Mouse (Mus musculus) forebrain, embryonic 13.5 days (tissue): ENCODE results near the gene Slc25a13. TPM values are rescaled to one million over a fixed set of nuclear protein-coding genes. Genes with fewer than 3 reads are reported as not detected.
A peak's percentile ranks its signal among the peaks of the same experiment; 100 is the strongest.
"Not testable (repeated sequence)": the region's sequence is repeated elsewhere in the genome, so short reads cannot be mapped to it uniquely, and the experiment has no call there.

Source experiments
- ATAC-seq: fragments of 200-750 bp; cut with Nextera tagmentation; 2 replicates; pipeline ENCODE4 v1.8.0; 2017
- H3K27ac ChIP-seq: fragments of 300-500 bp; sonication (generic); 2 replicates; pipeline ENCODE4 v1.5.1; 2015; ENCODE audit warnings: inconsistent platforms, mild to moderate bottlenecking, moderate library complexity
- H3K27me3 ChIP-seq: fragments of 300-500 bp; sonication (generic); 2 replicates; pipeline ENCODE4 v1.6.1; 2015; ENCODE audit warnings: mild to moderate bottlenecking, inconsistent platforms
- H3K36me3 ChIP-seq: fragments of 300-500 bp; sonication (generic); 2 replicates; pipeline ENCODE4 v1.6.1; 2015; ENCODE audit warnings: mild to moderate bottlenecking, inconsistent platforms; ENCODE audit not compliant: poor library complexity, severe bottlenecking
- H3K4me1 ChIP-seq: fragments of 300-500 bp; sonication (generic); 2 replicates; pipeline ENCODE4 v1.6.1; 2015; ENCODE audit warnings: inconsistent platforms
- H3K4me2 ChIP-seq: fragments of 300-500 bp; sonication (generic); 2 replicates; pipeline ENCODE4 v1.6.1; 2015; ENCODE audit warnings: inconsistent platforms, mild to moderate bottlenecking, moderate library complexity
- H3K4me3 ChIP-seq: fragments of 300-500 bp; sonication (generic); 2 replicates; pipeline ENCODE4 v1.5.1; 2015; ENCODE audit warnings: mild to moderate bottlenecking, inconsistent platforms
- H3K9ac ChIP-seq: fragments of 300-500 bp; sonication (generic); 2 replicates; pipeline ENCODE4 v1.6.1; 2015; ENCODE audit warnings: mild to moderate bottlenecking, inconsistent platforms
- H3K9me3 ChIP-seq: fragments of 300-500 bp; sonication (generic); replicated peaks from 2 replicates; pipeline ENCODE4 v1.6.1; 2016; ENCODE audit warnings: inconsistent platforms
- WGBS: fragments of 180-500 bp; shearing (Covaris S2); methylation state at CpG from one replicate; pipeline ENCODE4 v1.1.7; 2015; 5-methylcytosine and 5-hydroxymethylcytosine counted together
- polyA plus RNA-seq: library from polyadenylated mRNA; unstranded; fragments of >200 nt; fragmentation: Nextera tagmentation; extraction: Ambion mirVana; gene quantifications from 2 replicates; pipeline ENCODE4 v1.2.1, GENCODE M21; 2015

Slc25a13 gene
- polyA plus RNA-seq, 1 experiment from 2014 or later, result 15.3 TPM

GRCm38 (mm10) chr6:6184921-6185734, 31.8 kb downstream of the Slc25a13 start:
- no peaks in the 10 kb centered on the region for H3K27me3 ChIP-seq
- H3K36me3 ChIP-seq, result no peaks in the 10 kb centered on the region
- H3K4me2 ChIP-seq, result no peak overlapping the region
- H3K4me1 ChIP-seq, result peaks cover 6% of the 10 kb centered on the region; the same call in 1 of the 2 replicates
- no peak for ATAC-seq
- no peak overlapping the region for H3K4me3 ChIP-seq
- 89% methylated on average over 7 of the region's 7 CpGs for WGBS
- H3K27ac ChIP-seq, result no peak overlapping the region
- no peaks in the 10 kb centered on the region for H3K9me3 ChIP-seq
- H3K9ac ChIP-seq, result no peak overlapping the region

DNA sequence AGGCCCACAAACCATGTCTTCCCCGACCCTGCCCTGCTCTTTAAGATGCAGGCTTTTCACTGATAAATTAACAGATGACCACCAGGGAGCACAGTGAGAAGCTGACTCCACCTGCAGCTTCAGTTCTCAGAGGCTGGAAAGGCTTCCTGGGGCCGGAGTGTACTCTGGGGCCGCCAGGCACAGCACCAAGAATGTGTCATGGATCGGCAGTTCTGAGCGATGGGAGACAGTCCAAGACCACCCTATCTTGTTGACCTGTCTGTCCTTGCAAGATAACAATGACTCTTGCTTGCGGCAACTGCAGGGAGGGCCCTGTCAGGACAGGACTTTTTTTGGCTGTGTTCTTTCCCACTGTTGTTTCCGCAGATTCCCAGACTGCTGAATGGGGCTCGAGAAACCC, 33.4 kb downstream of the Slc25a13 start:
- Histone ChIP-seq H3K36me3 (0 out of 2 replicates have a peak, but pooled peaks cover 5% of the 10 kb centered on the region), H3K4me1 (peaks cover 6% of the 10 kb centered on the region; the same call in 1 of the 2 replicates), H3K9ac (no peak overlapping the region), H3K27ac (no peak overlapping the region), H3K27me3 (no peaks in the 10 kb centered on the region), H3K9me3 (no peaks in the 10 kb centered on the region), H3K4me3 (no peak overlapping the region), H3K4me2 (no peak overlapping the region)
- WGBS, result 65% methylated on average over 8 of the region's 8 CpGs
- no peak for ATAC-seq

DNA sequence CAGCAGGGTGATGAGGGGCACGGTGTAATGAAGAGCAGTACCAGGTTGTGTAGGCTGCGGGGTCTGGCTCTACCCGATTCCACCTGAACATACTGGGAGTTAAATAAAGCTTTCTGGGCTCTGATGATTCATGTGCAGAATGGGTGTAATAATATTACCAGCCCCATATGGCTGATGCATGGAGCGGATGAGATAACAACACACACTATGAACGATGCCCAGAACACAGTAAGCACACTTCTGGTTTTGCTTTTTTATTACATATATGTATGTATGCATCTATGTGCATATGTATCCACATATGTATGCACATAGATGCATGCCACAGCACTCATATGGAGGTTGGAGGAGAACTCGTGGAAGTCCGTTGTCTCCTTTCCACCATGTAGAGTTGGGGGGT, 34.8 kb downstream of the Slc25a13 start:
- 97% methylated on average over 7 of the region's 7 CpGs for WGBS
- Histone ChIP-seq H3K27me3 (no peaks in the 10 kb centered on the region), H3K4me3 (no peak overlapping the region), H3K4me1 (peaks cover 6% of the 10 kb centered on the region; the same call in 1 of the 2 replicates), H3K9me3 (no peaks in the 10 kb centered on the region), H3K4me2 (no peak overlapping the region), H3K9ac (no peak overlapping the region), H3K27ac (no peak overlapping the region), H3K36me3 (0 out of 2 replicates have a peak, but pooled peaks cover 5% of the 10 kb centered on the region)
- ATAC-seq, result peak; percentile 50; the same call in 1 of the 2 replicates

GRCm38 (mm10) chr6:6178341-6178740, 38.6 kb downstream of the Slc25a13 start:
- not testable (repeated sequence) for H3K36me3 ChIP-seq, H3K9ac ChIP-seq, H3K4me2 ChIP-seq, H3K27ac ChIP-seq, H3K4me3 ChIP-seq, ATAC-seq, H3K27me3 ChIP-seq, H3K9me3 ChIP-seq
- 95% methylated on average over 15 of the region's 15 CpGs for WGBS
- peaks cover 23% of the 10 kb centered on the region for H3K4me1 ChIP-seq

- Histone ChIP-seq H3K4me1 (peaks cover 32% of the 10 kb centered on the region), H3K9me3 (no peaks in the 10 kb centered on the region), H3K36me3 (0 out of 2 replicates have a peak, but pooled peaks cover 5% of the 10 kb centered on the region), H3K4me3 (no peak overlapping the region), H3K9ac (no peak overlapping the region), H3K4me2 (no peak overlapping the region), H3K27ac (no peak overlapping the region), H3K27me3 (no peaks in the 10 kb centered on the region)
- 29% methylated on average over 5 of the region's 5 CpGs for WGBS
- ATAC-seq, result no peak
Observed at GRCm38 (mm10) chr6:6175350-6175971, 41.5 kb downstream of the Slc25a13 start.

DNA sequence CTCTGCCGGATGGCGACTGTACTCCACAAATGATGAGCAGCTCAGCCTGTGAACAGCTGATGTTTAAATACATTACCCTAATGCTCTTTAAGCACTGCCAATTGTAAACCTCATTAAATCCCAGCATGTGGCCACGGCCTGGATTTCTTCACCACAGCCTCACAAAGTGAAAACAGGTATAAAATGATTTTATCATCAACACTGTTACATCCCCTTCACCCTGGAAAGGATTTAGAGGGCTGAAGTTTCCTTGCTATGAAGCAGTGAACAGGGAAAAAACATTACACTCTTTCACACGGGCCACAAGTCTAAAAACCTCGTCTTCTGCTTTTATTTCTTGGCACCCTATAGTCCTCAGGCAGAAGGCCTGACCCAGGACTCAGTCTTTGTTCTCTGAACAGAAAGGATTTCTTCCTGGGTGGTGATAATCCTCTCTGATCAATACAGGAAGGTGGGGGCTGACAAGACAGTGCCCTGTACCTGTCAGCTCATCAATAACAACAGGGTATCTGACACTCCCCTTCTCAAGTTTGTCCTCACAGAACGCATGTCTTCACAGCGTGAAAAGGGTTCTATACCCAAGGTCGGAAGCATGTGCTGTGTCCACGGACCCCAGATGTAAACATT, 42.9 kb downstream of the Slc25a13 start:
- Histone ChIP-seq H3K4me3 (no peak overlapping the region), H3K36me3 (0 out of 2 replicates have a peak, but pooled peaks cover 2% of the 10 kb centered on the region), H3K9ac (no peak overlapping the region), H3K9me3 (no peaks in the 10 kb centered on the region), H3K4me1 (peaks cover 35% of the 10 kb centered on the region), H3K27me3 (no peaks in the 10 kb centered on the region), H3K4me2 (peak overlapping the region; percentile 36), H3K27ac (peak overlapping the region; percentile 73)
- 6% methylated on average over 9 of the region's 9 CpGs for WGBS
- peak; percentile 86 for ATAC-seq

- Histone ChIP-seq H3K9ac (no peak overlapping the region), H3K4me3 (no peak overlapping the region), H3K36me3 (no peaks in the 10 kb centered on the region), H3K27ac (peak overlapping the region; percentile 73), H3K9me3 (no peaks in the 10 kb centered on the region), H3K27me3 (no peaks in the 10 kb centered on the region), H3K4me2 (peak overlapping the region; percentile 36), H3K4me1 (peaks cover 42% of the 10 kb centered on the region)
- peak; percentile 65 for ATAC-seq
- WGBS, result 7% methylated on average over 15 of the region's 15 CpGs
Observed at GRCm38 (mm10) chr6:6173166-6173934, 43.6 kb downstream of the Slc25a13 start.

- Histone ChIP-seq H3K9ac (no peak overlapping the region), H3K4me3 (no peak overlapping the region), H3K27me3 (peaks cover 3% of the 10 kb centered on the region; the same call in 1 of the 2 replicates), H3K9me3 (no peaks in the 10 kb centered on the region), H3K4me2 (no peak overlapping the region), H3K36me3 (no peaks in the 10 kb centered on the region), H3K4me1 (peaks cover 48% of the 10 kb centered on the region), H3K27ac (no peak overlapping the region)
- WGBS, result 59% methylated on average over 11 of the region's 11 CpGs
- 0 out of 2 replicates have a peak, but pooled peaks have one; percentile 19 for ATAC-seq
Observed at GRCm38 (mm10) chr6:6168566-6169134, 48.3 kb downstream of the Slc25a13 start.

GRCm38 (mm10) chr6:6167339-6168126, 49.4 kb downstream of the Slc25a13 start:
- H3K4me2 ChIP-seq, result no peak overlapping the region
- no peak overlapping the region for H3K4me3 ChIP-seq
- H3K9me3 ChIP-seq, result no peaks in the 10 kb centered on the region
- peaks cover 3% of the 10 kb centered on the region; the same call in 1 of the 2 replicates for H3K27me3 ChIP-seq
- peak overlapping the region; percentile 64 for H3K27ac ChIP-seq
- peaks cover 48% of the 10 kb centered on the region for H3K4me1 ChIP-seq
- no peak for ATAC-seq
- H3K9ac ChIP-seq, result no peak overlapping the region
- WGBS, result 89% methylated on average over 10 of the region's 10 CpGs
- no peaks in the 10 kb centered on the region for H3K36me3 ChIP-seq

DNA sequence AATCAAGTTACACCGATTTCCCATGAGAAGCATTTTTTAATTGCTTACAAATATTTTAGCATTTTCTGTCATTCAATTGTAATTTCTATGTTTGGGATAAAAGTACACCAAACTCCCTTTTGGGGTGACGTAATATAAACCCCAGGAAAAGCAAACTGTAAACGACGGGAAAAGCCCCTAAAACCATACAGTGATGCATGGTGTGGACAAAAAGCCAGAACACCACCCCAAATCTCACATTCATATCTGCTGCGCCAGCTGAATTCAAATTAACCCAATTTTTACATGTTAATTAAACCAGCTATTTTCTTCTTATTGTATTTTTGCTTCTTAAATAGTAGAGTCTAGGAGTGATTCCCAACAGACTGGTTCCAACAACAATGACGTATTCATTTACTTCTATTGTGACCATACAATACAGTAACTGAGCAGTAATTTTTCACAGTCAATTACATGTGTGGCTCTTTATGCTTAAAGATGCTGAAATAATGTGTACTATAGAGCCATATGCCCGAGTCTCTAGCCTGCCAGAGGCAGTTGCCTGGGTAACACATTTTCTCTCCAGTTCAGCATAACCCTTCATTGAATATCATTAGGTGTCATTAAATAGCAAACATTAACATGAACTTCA, 53.9 kb downstream of the Slc25a13 start:
- Histone ChIP-seq H3K9me3 (no peaks in the 10 kb centered on the region), H3K4me2 (peak overlapping the region; percentile 31; the same call in 1 of the 2 replicates), H3K4me3 (no peak overlapping the region), H3K27me3 (peaks cover 9% of the 10 kb centered on the region; the same call in 1 of the 2 replicates), H3K9ac (no peak overlapping the region), H3K4me1 (peaks cover 61% of the 10 kb centered on the region), H3K36me3 (no peaks in the 10 kb centered on the region), H3K27ac (peak overlapping the region; percentile 84; the same call in 1 of the 2 replicates)
- 12% methylated on average over 7 of the region's 7 CpGs for WGBS
- peak; percentile 94 for ATAC-seq
